Mouse (Mus musculus): ENCODE results near the gene Idh2. TPM values are rescaled to one million over a fixed set of nuclear protein-coding genes. Genes with fewer than 3 reads are reported as not detected.
"Not testable (repeated sequence)": the region's sequence is repeated elsewhere in the genome, so short reads cannot be mapped to it uniquely, and the experiment has no call there.

Gene Idh2
- 10 to 100 TPM; 66.4 to 74.7 TPM for total RNA-seq (2021)

DNA sequence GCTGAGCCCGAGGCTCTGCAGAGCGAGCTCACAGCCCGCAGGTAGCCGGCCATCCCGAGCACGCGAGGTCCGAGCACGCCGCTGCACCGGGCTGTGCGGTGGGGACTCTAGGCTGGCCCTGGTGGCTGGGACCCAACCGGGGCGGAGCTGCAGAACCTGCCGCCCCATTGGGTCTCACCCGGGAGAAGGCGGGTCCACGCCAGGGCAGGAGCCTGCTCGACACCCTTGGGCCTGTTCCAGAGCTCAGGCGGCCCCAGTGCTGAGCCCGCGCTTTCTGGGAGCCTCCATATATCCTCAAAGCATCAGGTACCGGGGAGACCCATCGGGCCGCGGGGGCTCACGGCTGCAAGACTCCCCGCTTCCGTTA lies at the start of gene Idh2:
Gene Idh2 (minus strand): TSS at position 169 of the 367 bp plus-strand sequence.
- intact Hi-C loops (cut with DNase I): no loop called here
- peak; percentile 95 for DNase-seq

DNA sequence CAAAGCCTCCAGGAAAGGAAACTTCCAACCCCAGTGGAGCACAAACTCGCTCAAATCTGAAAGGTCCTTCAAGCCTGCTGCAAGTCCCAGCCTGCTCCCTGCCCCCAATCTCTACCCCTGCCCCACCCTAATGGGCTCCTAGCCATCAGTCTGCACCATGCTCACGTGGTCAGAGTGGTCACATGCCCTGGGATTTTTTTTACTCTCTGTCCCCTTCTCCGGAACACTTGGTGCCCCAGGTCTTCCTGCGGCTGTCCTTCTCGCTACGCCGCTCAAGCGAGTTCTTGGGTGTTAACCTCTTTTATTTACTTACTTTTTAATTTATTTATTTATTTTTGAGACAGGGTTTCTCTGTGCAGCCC lies 45.7 kb upstream of the Idh2 start:
- peak; percentile 66 for DNase-seq
- intact Hi-C loops (cut with DNase I): no loop called here

DNA sequence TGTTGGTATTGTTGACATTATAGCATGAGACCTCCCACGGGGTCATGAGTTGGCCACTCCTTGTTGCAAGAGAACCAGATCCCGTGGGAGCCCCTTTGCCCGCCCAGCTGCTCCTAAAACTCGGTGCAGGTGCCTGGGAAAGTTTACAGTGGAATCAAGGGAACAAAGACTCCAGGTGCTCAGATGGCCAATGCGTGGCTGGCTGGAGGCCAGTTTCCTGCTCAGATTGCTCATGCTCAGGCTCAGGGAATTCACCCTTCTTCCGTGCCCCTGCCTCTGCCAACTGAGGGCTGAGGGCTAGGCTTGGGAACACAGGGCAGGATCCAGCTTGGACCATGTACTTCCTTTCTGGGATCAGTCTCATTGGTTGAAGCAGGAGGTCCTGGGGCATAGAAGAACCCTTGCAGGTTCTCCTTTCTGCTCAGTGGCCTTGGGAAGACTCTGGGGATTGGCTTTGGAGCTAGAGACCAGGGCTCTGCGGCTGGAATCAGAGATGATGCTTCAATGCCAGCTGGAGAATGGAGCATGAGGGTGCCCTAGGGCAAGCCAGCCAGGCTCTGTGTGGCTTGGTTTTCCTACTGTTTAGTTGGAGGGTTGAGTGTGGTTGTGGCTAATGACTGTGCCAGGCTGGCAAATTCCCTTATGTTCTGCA lies 45.2 kb upstream of the Idh2 start:
- peak; percentile 28 for DNase-seq

DNA sequence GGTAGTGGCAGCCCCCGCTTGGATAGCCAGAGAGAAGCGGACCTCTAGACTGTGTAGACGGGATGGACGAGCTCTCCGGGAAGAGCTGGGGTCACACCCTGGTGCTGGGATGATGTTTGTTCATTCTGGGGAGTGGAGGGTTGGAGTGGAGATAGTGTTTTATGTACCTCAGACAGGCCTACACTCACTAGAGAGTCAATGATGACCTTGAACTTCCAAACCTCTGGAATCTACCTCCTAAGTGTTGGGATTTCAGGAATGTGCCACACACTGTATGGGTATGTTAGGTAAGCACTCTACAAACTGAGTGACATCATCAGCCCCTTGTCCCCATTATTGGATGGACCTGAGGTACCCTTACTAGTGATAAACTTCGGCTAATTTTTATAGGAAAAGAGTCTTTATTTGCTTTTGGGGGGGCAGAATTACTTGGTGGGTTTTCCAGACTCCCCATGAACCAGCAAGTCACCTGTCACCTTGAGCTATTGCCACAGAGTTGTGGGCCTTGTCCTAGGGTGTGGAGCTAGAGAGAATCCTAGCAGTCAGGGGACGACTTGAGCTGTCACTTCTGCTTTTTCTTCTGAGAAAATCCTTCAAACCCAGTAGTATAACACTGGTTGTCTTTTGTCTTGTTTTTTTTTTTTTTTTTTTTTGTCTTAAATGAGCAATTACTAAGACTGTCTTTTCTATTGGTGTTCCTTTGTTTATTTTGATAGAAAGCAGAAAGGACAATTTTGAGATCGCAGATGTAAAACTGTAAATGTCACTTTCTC lies 43.5 kb upstream of the Idh2 start:
- intact Hi-C loops (cut with DNase I): no loop called here

More for the DNA sequence above, 45.2 kb upstream of the Idh2 start:
- intact Hi-C loops (cut with DNase I): no loop called here

GRCm38 (mm10) chr7:80156711-80157227 lies 41.6 kb upstream of the Idh2 start:
- DNase-seq: peak; percentile 71
- intact Hi-C loops (cut with DNase I): no loop called here

More for the DNA sequence above, 43.5 kb upstream of the Idh2 start:
- DNase-seq: no peak

DNA sequence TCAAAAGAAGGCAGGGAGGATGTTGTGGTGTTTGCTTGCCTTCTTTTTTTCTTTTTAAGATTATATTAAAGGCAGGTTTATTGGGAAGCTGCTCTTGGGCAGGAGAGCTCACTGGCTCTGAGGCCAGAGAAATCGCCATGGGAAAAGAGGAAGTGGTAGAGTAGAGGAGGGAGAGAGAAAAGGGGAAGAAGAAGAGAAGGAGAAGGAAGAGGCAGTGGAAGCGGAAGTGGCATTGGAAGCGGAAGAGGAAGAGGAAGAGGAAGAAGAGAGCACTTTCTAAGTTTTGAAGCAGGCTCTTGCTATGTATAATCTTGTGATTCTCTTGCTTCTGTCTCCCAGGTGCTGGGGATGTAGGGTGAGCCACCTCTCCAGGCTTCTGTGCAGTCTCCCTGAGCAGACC lies 39.5 kb upstream of the Idh2 start:
- intact Hi-C loops (cut with DNase I): no loop called here
- DNase-seq: no peak

GRCm38 (mm10) chr7:80152756-80153155 lies 37.6 kb upstream of the Idh2 start:
- intact Hi-C loops (cut with DNase I): no loop called here
- no peak for DNase-seq

GRCm38 (mm10) chr7:80152152-80152551 lies 37.0 kb upstream of the Idh2 start:
- DNase-seq: peak; percentile 25
- intact Hi-C loops (cut with DNase I): no loop called here

DNA sequence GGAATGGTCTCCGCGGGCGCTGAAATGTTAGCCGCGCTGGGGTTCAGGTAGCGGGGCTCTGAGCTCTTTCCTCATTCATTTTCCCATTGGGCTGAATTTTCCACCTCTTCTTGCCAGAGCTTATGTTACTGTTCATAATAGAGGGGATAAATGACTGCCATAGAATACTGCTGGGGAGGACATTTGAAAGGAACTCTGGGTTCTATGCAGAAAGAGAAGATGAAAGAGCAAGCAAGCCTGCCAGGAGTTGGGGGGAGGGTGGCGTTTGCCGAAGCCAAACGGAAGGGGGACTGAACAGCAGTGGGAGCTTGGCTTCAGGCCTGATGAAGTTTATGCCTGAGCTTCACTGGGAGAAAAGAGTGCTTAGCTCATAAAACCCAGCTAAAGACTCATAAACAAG lies 34.2 kb upstream of the Idh2 start:
- DNase-seq: peak; percentile 83
- intact Hi-C loops (cut with DNase I): loop anchor here (10.0 kb wide), 1 partner anchor 45 kb away; no protein-coding TSS in a partner anchor

DNA sequence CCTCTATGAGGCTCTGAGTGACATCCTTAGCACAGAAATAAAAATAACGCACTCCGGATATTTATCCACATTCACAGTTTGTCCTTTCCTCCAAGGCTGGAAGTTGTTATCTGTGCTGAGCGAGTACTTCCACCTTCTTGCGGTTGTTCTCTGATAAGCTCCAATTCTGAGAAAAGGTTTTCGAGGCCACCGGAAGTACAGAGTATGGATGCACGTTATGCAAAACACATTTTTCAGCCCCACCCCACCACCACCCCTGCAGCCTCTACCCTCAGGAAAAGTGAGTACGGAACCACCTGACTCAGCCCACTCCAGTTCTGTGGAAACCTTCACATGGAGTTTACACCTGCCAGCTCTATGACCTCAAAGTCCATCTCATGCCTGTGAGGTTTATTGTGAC lies 30.9 kb upstream of the Idh2 start:
- DNase-seq: no peak
- intact Hi-C loops (cut with DNase I): loop anchor here (10.0 kb wide), 1 partner anchor 49 kb away; no protein-coding TSS in a partner anchor

DNA sequence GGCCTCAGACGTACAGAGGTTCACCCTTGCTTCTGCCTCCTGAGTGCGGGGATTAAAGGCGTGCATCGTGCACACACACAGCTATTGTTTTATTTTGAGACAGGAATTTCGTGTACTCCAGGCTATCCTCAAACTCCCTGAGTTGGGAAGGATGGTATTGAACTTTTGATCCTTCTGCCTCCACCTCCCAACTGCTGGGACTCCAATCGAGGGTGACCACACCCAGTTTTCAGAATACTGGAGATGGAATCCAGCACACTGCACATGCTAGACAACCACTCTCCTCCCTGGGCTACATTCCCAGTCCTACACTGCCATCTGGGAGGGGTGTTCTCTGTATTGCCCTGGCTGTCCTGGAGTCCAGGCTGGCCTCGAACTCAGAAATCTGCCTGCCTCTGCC lies 29.5 kb upstream of the Idh2 start:
- intact Hi-C loops (cut with DNase I): loop anchor here (5.0 to 10.0 kb wide), 2 partner anchors 50 to 73 kb away; no protein-coding TSS in a partner anchor
- no peak for DNase-seq

DNA sequence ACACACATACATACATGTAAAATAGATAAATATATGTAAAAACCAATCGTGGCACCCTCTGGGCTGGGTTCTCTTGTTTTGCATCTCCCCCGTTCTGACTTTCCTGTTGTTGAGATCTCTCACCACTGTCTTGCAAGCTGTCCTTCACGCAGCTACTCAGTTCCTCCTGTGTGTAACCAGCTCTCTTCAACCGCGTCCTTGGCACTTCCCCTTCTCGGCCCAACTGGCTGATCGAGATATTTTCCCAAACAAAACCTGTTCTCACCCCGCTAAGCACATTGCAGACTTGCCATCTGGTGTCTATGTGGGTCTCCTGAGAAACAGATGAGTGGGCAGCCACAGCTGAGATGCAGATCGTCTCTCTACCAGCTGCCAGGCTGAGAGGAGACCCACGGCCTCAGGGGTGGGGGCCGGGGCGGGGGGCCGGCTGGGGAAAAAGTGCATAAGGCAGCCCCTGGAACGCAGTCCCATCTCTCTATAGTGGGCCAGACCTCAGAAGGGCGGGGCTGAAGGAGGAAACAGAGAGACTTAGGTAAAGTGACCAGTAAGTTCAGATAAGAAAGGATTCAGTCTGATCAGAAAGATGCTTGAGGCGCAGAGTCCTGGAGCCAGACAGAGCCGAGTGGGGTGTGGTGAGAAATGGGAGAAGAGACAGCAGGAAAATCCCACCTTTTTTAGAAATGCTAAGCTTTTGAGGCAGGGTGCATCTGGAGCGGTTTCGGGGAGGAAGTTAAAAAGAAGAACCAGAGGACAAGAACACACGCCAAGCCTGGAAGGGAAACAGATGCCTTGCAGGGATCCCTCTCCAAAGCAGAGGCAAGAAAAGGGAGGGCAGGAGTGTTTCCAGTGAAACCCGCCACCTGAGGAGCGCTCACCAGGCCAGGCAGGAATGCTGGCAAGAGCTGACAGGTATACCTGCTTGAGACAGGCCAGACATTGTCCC lies 28.4 kb upstream of the Idh2 start:
- intact Hi-C loops (cut with DNase I): loop anchor here (5.0 to 10.0 kb wide), 2 partner anchors 51 to 74 kb away; no protein-coding TSS in a partner anchor
- peak; percentile 80 for DNase-seq

DNA sequence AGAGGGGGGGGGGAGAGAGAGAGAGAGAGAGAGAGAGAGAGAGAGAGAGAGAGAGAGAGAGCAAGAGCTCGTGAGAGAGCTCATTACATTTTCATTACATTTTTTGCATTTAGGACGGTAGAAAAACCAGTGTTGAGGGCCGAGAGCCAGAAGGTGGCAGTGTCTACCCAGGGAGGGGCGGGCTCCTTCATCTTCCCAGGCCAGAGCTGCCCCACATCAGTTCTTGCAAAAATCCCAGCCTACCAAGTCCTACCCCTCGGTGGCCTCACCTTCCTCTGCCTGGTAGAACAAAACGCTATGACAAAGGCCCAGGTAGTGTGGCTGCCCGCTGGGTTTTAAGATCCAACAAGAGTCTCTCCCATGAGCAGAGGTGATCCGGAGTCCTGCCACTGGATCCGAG lies 25.6 kb upstream of the Idh2 start:
- peak; percentile 81 for DNase-seq
- intact Hi-C loops (cut with DNase I): loop anchor here (5.0 to 10.0 kb wide), 2 partner anchors 54 to 76 kb away; no protein-coding TSS in a partner anchor

- intact Hi-C loops (cut with DNase I): no loop called here
- DNase-seq: no peak
Observed at GRCm38 (mm10) chr7:80138375-80138774, 23.2 kb upstream of the Idh2 start.

GRCm38 (mm10) chr7:80135173-80135532 lies 20.0 kb upstream of the Idh2 start:
- intact Hi-C loops (cut with DNase I): no loop called here
- DNase-seq: no peak

DNA sequence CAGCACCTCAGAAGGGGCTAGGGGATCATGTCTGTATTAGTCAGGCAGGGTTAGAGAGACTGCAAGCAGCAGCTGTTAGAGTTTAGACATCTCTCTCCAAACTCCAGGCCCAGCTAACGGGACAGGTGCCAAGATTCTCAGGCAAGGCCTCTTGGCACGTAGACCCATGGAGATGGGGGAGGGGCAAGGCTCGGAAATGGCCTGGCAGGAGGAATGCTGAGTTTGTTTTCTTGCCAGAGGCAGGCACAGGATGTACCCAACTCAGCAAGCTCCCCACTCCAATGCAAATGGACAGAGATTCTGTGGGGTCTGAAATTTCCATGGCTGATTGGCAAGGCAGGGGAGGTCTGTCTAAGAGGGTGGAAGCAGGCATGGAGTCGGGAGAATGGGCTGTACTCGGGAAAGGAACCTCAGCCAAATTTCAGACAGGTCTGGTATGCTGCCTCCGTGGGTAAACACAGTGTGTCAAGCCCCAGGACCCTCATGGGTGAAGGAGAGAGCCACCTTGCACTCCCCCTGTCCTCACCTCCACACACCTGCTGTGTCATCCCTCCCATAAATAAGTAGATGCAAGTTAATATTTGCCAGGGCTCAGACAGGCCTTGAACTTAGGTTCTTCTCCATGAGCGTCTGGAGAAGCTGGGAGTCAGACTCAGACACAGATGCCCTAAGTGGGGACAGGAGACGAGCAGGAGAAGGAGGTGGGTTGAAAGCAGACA lies 19.4 kb upstream of the Idh2 start:
- peak; percentile 96 for DNase-seq
- intact Hi-C loops (cut with DNase I): no loop called here

- intact Hi-C loops (cut with DNase I): no loop called here
- DNase-seq: peak; percentile 66
Observed at GRCm38 (mm10) chr7:80132541-80132940, 17.3 kb upstream of the Idh2 start.

DNA sequence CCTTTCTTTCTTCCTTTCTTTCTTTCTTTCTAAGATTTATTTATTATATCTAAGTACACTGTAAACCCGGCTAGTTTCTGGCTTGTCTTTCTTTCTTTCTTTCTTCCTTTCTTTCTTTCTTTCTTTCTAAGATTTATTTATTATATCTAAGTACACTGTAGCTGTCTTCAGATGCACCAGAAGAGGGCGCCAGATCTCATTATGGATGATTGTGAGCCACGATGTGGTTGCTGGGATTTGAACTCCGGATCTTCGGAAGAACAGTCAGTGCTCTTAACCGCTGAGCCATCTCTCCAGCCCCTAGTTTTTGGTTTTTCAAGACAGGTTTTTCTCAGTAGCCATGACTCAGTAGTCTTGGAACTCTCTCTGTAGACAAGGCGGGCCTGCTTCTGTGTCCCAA lies 16.1 kb upstream of the Idh2 start:
- DNase-seq; intact Hi-C loops (cut with DNase I): not testable (repeated sequence)

DNA sequence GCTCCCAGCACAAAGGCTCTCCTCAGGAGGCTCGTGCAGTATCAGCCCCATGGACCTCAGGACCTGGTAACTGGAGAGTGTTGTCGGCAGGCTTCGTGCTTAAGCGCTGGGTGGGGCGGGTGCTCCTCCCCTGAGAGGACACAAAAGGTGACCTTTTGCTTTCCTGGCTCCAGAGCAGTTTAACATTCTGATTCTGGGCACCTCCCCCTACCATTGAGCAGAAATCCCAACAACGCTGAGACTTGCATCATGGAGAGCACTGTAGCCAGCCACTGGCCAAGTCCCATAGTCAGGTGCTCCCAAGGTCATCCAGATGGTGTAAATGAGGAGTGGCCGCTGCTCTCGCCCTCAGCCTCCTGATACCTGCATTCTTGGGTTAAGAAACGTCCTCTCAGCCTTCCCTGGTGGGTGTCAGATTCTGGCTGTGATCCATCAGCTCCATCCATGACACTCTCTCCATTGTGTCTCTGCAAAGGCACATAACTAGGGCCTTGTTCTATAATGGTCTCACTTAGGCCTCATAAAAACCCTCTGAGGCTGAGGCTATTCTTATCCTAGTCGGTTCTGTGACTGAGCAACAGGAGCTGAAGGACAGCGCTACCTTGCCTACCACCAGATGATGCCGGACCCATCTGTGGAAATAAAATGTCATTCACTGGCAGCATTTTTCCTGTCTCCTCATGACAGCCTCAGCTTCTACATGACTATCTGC lies 15.3 kb upstream of the Idh2 start:
- no peak for DNase-seq
- intact Hi-C loops (cut with DNase I): no loop called here

Measured in left cerebral cortex, postnatal 4 days (tissue).